Mouse (Mus musculus): ENCODE measurements around the gene Fbxl15. TPM values are rescaled to one million over a fixed set of nuclear protein-coding genes. Genes with fewer than 3 reads are reported as not detected.

Fbxl15 gene
- polyA plus RNA-seq, 1 experiment, result 21.5 TPM

GRCm38 (mm10) chr19:46309651-46310305, 18.2 kb upstream of the Fbxl15 start:
- peak overlapping the region; percentile 14 for H3K4me3 ChIP-seq (ENCODE audit: control insufficient read depth, low read depth, low read length)
- no peaks in the 10 kb centered on the region for H3K27me3 ChIP-seq (ENCODE audit: control insufficient read depth, insufficient read depth, low read length)
- no peaks in the 10 kb centered on the region for H3K36me3 ChIP-seq (ENCODE audit: control insufficient read depth, insufficient read depth, low read length)

GRCm38 (mm10) chr19:46310312-46310865, 17.6 kb upstream of the Fbxl15 start:
- Histone ChIP-seq H3K27ac (ENCODE audit: control insufficient read depth, insufficient read depth, low read depth, low read length) (no peak overlapping the region), H3K4me1 (ENCODE audit: control insufficient read depth, insufficient read depth, low read length) (peaks cover 33% of the 10 kb centered on the region), H3K36me3 (ENCODE audit: control insufficient read depth, insufficient read depth, low read length) (no peaks in the 10 kb centered on the region), H3K4me3 (ENCODE audit: control insufficient read depth, low read depth, low read length) (no peak overlapping the region), H3K27me3 (ENCODE audit: control insufficient read depth, insufficient read depth, low read length) (no peaks in the 10 kb centered on the region)
- TF ChIP-seq POLR2A (IDR thresholded peaks at IDR 0.05; ENCODE audit: control insufficient read depth, low read depth, low read length) (no peak), CTCF (IDR thresholded peaks at IDR 0.05; ENCODE audit: control insufficient read depth, insufficient read depth, insufficient replicate concordance, low read depth, low read length) (no peak)

More at GRCm38 (mm10) chr19:46309651-46310305, 18.2 kb upstream of the Fbxl15 start:
- TF ChIP-seq CTCF (IDR thresholded peaks at IDR 0.05; ENCODE audit: control insufficient read depth, insufficient read depth, insufficient replicate concordance, low read depth, low read length) (no peak), POLR2A (IDR thresholded peaks at IDR 0.05; ENCODE audit: control insufficient read depth, low read depth, low read length) (no peak)
- peaks cover 37% of the 10 kb centered on the region for H3K4me1 ChIP-seq (ENCODE audit: control insufficient read depth, insufficient read depth, low read length)
- H3K27ac ChIP-seq (ENCODE audit: control insufficient read depth, insufficient read depth, low read depth, low read length), result no peak overlapping the region

GRCm38 (mm10) chr19:46311341-46311740, 16.6 kb upstream of the Fbxl15 start:
- no peak overlapping the region for H3K4me3 ChIP-seq (ENCODE audit: control insufficient read depth, low read depth, low read length)

GRCm38 (mm10) chr19:46312566-46312965, 15.4 kb upstream of the Fbxl15 start:
- Histone ChIP-seq H3K27ac (ENCODE audit: control insufficient read depth, insufficient read depth, low read depth, low read length) (no peak overlapping the region), H3K27me3 (ENCODE audit: control insufficient read depth, insufficient read depth, low read length) (peaks cover 2% of the 10 kb centered on the region; the same call in 1 of the 2 replicates), H3K4me1 (ENCODE audit: control insufficient read depth, insufficient read depth, low read length) (peaks cover 41% of the 10 kb centered on the region), H3K4me3 (ENCODE audit: control insufficient read depth, low read depth, low read length) (no peak overlapping the region), H3K36me3 (ENCODE audit: control insufficient read depth, insufficient read depth, low read length) (no peaks in the 10 kb centered on the region)
- TF ChIP-seq CTCF (IDR thresholded peaks at IDR 0.05; ENCODE audit: control insufficient read depth, insufficient read depth, insufficient replicate concordance, low read depth, low read length) (no peak), POLR2A (IDR thresholded peaks at IDR 0.05; ENCODE audit: control insufficient read depth, low read depth, low read length) (no peak)

More at GRCm38 (mm10) chr19:46311341-46311740, 16.6 kb upstream of the Fbxl15 start:
- Histone ChIP-seq H3K4me1 (ENCODE audit: control insufficient read depth, insufficient read depth, low read length) (peaks cover 31% of the 10 kb centered on the region), H3K27me3 (ENCODE audit: control insufficient read depth, insufficient read depth, low read length) (no peaks in the 10 kb centered on the region), H3K27ac (ENCODE audit: control insufficient read depth, insufficient read depth, low read depth, low read length) (no peak overlapping the region), H3K36me3 (ENCODE audit: control insufficient read depth, insufficient read depth, low read length) (no peaks in the 10 kb centered on the region)
- TF ChIP-seq POLR2A (IDR thresholded peaks at IDR 0.05; ENCODE audit: control insufficient read depth, low read depth, low read length) (no peak), CTCF (IDR thresholded peaks at IDR 0.05; ENCODE audit: control insufficient read depth, insufficient read depth, insufficient replicate concordance, low read depth, low read length) (no peak)

- Histone ChIP-seq H3K4me3 (ENCODE audit: control insufficient read depth, low read depth, low read length) (no peak overlapping the region), H3K27ac (ENCODE audit: control insufficient read depth, insufficient read depth, low read depth, low read length) (no peak overlapping the region), H3K4me1 (ENCODE audit: control insufficient read depth, insufficient read depth, low read length) (peaks cover 38% of the 10 kb centered on the region), H3K27me3 (ENCODE audit: control insufficient read depth, insufficient read depth, low read length) (peaks cover 3% of the 10 kb centered on the region; the same call in 1 of the 2 replicates), H3K36me3 (ENCODE audit: control insufficient read depth, insufficient read depth, low read length) (no peaks in the 10 kb centered on the region)
- TF ChIP-seq CTCF (IDR thresholded peaks at IDR 0.05; ENCODE audit: control insufficient read depth, insufficient read depth, insufficient replicate concordance, low read depth, low read length) (no peak), POLR2A (IDR thresholded peaks at IDR 0.05; ENCODE audit: control insufficient read depth, low read depth, low read length) (no peak)
These were observed 14.9 kb upstream of the Fbxl15 start for GRCm38 (mm10) chr19:46313116-46313515.

- no peak for TF ChIP-seq CTCF (IDR thresholded peaks at IDR 0.05; ENCODE audit: control insufficient read depth, insufficient read depth, insufficient replicate concordance, low read depth, low read length)
- Histone ChIP-seq H3K36me3 (ENCODE audit: control insufficient read depth, insufficient read depth, low read length) (no peaks in the 10 kb centered on the region), H3K27me3 (ENCODE audit: control insufficient read depth, insufficient read depth, low read length) (peaks cover 3% of the 10 kb centered on the region; the same call in 1 of the 2 replicates), H3K4me3 (ENCODE audit: control insufficient read depth, low read depth, low read length) (no peak overlapping the region), H3K27ac (ENCODE audit: control insufficient read depth, insufficient read depth, low read depth, low read length) (no peak overlapping the region), H3K4me1 (ENCODE audit: control insufficient read depth, insufficient read depth, low read length) (peaks cover 36% of the 10 kb centered on the region)
These were observed 14.4 kb upstream of the Fbxl15 start for GRCm38 (mm10) chr19:46313591-46313990.

GRCm38 (mm10) chr19:46314151-46314601, 13.8 kb upstream of the Fbxl15 start:
- H3K4me3 ChIP-seq (ENCODE audit: control insufficient read depth, low read depth, low read length), result no peak overlapping the region
- H3K36me3 ChIP-seq (ENCODE audit: control insufficient read depth, insufficient read depth, low read length), result no peaks in the 10 kb centered on the region
- peaks cover 36% of the 10 kb centered on the region for H3K4me1 ChIP-seq (ENCODE audit: control insufficient read depth, insufficient read depth, low read length)
- no peak for TF ChIP-seq CTCF (IDR thresholded peaks at IDR 0.05; ENCODE audit: control insufficient read depth, insufficient read depth, insufficient replicate concordance, low read depth, low read length)
- no peak for TF ChIP-seq POLR2A (IDR thresholded peaks at IDR 0.05; ENCODE audit: control insufficient read depth, low read depth, low read length)
- H3K27me3 ChIP-seq (ENCODE audit: control insufficient read depth, insufficient read depth, low read length), result peaks cover 3% of the 10 kb centered on the region; the same call in 1 of the 2 replicates
- H3K27ac ChIP-seq (ENCODE audit: control insufficient read depth, insufficient read depth, low read depth, low read length), result no peak overlapping the region

All from testis, adult 2 months (tissue).